ENCODE assay signal across 14 mouse cellular contexts in the genomic region with DNA sequence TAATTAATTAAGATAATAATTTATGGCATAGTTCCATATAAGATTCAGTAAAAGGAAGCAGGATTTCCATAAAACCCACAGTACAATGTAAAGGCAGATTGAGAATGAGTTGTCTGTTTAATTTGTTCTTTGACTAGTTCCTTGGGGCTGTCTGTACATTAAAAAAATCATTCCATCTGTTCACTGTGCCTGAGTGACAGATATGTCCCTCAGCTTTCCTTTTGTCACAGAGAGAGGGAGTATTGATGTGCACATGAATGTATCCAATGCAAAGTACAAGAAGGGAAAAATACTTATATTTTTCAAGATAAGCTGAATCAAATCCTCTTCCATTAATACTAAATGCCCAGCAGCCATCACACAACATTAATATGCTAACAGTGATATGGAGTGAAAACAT.
"Had no signal": no experiment of that assay in that cellular context is flagged by ENCODE, and none has a peak within 500 bp of the region (broad histone marks: within the 10 kb centered on the region; RNA-seq: fewer than 3 reads in every experiment).

No protein-coding gene starts in this region.

- DNase-seq: kidney, adult 18-20 months; kidney, postnatal 10 days; kidney, postnatal 4 days; lung, embryonic 14.5 days; lung, postnatal 14 days; right cerebral cortex, adult 18-20 months; right cerebral cortex, postnatal 25 days; thymus, postnatal 36 days had no signal

- H3K4me2 ChIP-seq: liver, embryonic 12.5 days; lung, embryonic 14.5 days; neural tube, embryonic 15.5 days had no signal

- H3K36me3 ChIP-seq: limb, embryonic 10.5 days; liver, embryonic 12.5 days; neural tube, embryonic 15.5 days had no signal

- H3K9ac ChIP-seq: liver, embryonic 12.5 days; lung, embryonic 14.5 days; neural tube, embryonic 15.5 days had no signal

- H3K9me3 ChIP-seq: limb, embryonic 10.5 days; liver, embryonic 12.5 days; megakaryocyte, embryonic 14.5 days; neural tube, embryonic 15.5 days had no signal

- H3K27ac ChIP-seq: left cerebral cortex, adult 2 months; limb, embryonic 10.5 days; liver, embryonic 12.5 days; macrophage; neural tube, embryonic 15.5 days had no signal

- H3K4me1 ChIP-seq: limb, embryonic 10.5 days; liver, embryonic 12.5 days; megakaryocyte, embryonic 14.5 days; neural tube, embryonic 15.5 days had no signal

- H3K27me3 ChIP-seq: liver, embryonic 12.5 days; megakaryocyte, embryonic 14.5 days; neural tube, embryonic 15.5 days had no signal

- H3K4me3 ChIP-seq: left cerebral cortex, adult 2 months; limb, embryonic 10.5 days; liver, embryonic 12.5 days; megakaryocyte, embryonic 14.5 days; neural tube, embryonic 15.5 days had no signal

- ATAC-seq: liver, embryonic 12.5 days had no signal
